Mouse (Mus musculus) cerebellum, adult 2 months (tissue): ENCODE measurements around the gene Ugt1a6b.

Source experiments
- CTCF ChIP-seq: fragments of 200-500 bp; IDR thresholded peaks from 2 replicates; pipeline ENCODE4 v1.5.1; 2011; ENCODE audit warnings: low read depth, mild to moderate bottlenecking, control low read depth, low read length, moderate library complexity, borderline replicate concordance; ENCODE audit not compliant: insufficient read depth
- POLR2A ChIP-seq: fragments of 200-500 bp; IDR thresholded peaks from 2 replicates; pipeline ENCODE4 v1.6.1; 2011; ENCODE audit warnings: low read length, control low read depth, borderline replicate concordance; ENCODE audit not compliant: insufficient read depth

DNA sequence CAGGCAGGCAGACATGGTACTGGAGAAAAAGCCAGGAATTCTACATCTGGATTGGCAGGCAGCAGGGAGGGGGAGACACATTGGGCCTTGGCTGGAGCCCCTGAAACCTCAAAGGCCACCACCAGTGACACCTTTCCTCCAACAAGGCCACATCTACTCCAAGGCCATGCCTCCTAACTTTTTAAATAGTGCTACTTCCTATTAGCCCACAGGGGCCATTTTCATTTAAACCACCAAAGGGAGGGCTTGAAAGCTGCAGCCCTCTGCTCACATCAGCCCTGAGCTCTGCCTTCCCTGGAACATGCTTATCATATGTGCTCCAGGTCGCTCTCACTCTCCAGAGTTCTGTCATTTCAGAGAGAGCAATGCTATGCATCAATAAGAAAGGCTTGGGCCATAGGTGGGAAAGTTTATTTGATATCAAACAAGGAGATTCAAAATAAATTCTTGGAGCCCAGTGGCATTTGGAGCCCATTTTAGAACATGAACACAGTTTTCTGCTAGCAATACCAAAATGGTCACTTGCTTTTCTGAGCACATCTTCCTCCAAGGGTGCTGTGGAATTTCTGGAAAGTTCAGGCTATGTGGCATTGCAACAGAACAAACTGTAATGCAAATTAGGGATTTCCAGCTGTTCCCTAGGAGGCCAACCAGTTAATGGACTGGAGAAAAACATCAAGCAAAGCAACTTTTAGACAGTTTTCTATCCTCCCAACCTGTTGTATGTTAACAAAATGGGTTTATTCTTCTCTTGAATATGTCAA lies 1.8 kb downstream of the Ugt1a6b start:
- TF ChIP-seq CTCF (no peak), POLR2A (no peak)
